Mouse (Mus musculus) embryo, embryonic 11.5 days (tissue): ENCODE measurements at regions not wholly inside any gene's neighbourhood (a gene's known extent, or its start where the extent isn't known, plus 50 kb on each side); places are given as distances from the start of the nearest gene placed in this dataset.
"Not testable (repeated sequence)": the region's sequence is repeated elsewhere in the genome, so short reads cannot be mapped to it uniquely, and the experiment has no call there.

ENCODE experiments used
- DNase-seq: peaks from one replicate; pipeline ENCODE4 v3.0.0-alpha.2; 2012; ENCODE audit warnings: low read depth, low spot score

GRCm38 (mm10) chr16:55582029-55582428 lies 256.7 kb downstream of the Nfkbiz start:
- no peak for DNase-seq

GRCm38 (mm10) chr16:55580827-55581226 lies 257.9 kb downstream of the Nfkbiz start:
- no peak for DNase-seq

- DNase-seq, result no peak
Measured at GRCm38 (mm10) chr16:55578686-55579085, 260.0 kb downstream of the Nfkbiz start.

GRCm38 (mm10) chr16:55575609-55576283 lies 263.0 kb downstream of the Nfkbiz start:
- DNase-seq, result not testable (repeated sequence)

- no peak for DNase-seq
Measured at GRCm38 (mm10) chr16:55571106-55571505, 267.6 kb downstream of the Nfkbiz start.

GRCm38 (mm10) chr16:55570097-55570496 lies 268.6 kb downstream of the Nfkbiz start:
- DNase-seq, result no peak

- DNase-seq, result no peak
Measured at GRCm38 (mm10) chr16:55555821-55556535, 258.2 kb upstream of the Zpld1 start.

GRCm38 (mm10) chr16:55555224-55555623 lies 257.4 kb upstream of the Zpld1 start:
- DNase-seq, result no peak

GRCm38 (mm10) chr16:55553896-55554295 lies 256.1 kb upstream of the Zpld1 start:
- no peak for DNase-seq

- no peak for DNase-seq
Measured at GRCm38 (mm10) chr16:55551348-55551747, 253.6 kb upstream of the Zpld1 start.

GRCm38 (mm10) chr16:55550649-55551312 lies 253.0 kb upstream of the Zpld1 start:
- no peak for DNase-seq

GRCm38 (mm10) chr16:55547095-55547494 lies 249.3 kb upstream of the Zpld1 start:
- DNase-seq, result no peak

GRCm38 (mm10) chr16:55540336-55541015 lies 242.7 kb upstream of the Zpld1 start:
- no peak for DNase-seq

GRCm38 (mm10) chr16:55539179-55539578 lies 241.4 kb upstream of the Zpld1 start:
- DNase-seq, result no peak

- DNase-seq, result no peak
Measured at GRCm38 (mm10) chr16:55537548-55537947, 239.8 kb upstream of the Zpld1 start.

- no peak for DNase-seq
Measured at GRCm38 (mm10) chr16:55532686-55533085, 234.9 kb upstream of the Zpld1 start.

GRCm38 (mm10) chr16:55530844-55531243 lies 233.1 kb upstream of the Zpld1 start:
- DNase-seq, result no peak

GRCm38 (mm10) chr16:55527680-55528079 lies 229.9 kb upstream of the Zpld1 start:
- DNase-seq, result no peak

GRCm38 (mm10) chr16:55526230-55526842 lies 228.6 kb upstream of the Zpld1 start:
- no peak for DNase-seq

- no peak for DNase-seq
Measured at GRCm38 (mm10) chr16:55523264-55523663, 225.5 kb upstream of the Zpld1 start.

- no peak for DNase-seq
Measured at GRCm38 (mm10) chr16:55522283-55522682, 224.5 kb upstream of the Zpld1 start.
